In the genomic region with DNA sequence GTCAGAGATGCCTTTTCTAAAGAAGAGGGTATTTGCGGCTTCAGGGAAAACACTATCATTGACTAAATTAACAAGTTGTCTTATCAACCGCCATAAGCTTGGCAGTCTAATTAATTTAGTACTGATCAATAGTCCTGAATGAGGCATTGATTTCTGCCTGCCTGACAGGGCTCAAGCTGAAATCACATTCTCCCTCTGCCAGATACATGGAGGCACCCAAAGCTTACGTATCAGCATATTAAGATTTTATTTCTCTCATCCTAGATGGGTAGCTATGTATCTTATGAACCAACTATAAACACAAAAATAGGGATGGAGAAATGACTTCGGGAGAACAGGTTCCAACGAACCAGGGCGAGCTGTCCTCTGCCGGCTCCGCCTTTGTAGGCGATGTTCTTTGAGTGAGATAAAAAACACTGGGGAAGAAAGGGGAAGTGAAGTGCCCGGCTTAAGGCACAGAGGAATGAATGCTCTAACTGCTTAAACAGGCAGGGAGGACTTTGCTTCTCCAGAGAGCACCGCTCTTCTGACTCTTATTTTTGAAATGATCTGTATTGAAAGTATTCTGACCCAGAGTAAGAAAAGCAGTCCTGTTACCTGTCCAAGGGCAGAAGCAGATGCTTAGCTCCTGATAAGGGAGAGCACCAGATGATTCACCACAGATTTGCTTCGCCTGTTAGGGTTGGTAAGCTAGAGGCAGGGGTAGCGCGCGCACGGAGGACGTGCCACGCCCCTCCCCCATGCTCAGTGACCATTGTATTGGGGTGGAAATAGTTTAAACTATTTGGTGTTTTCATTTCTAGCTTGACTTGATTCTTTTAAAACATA, we compare ENCODE assay signal across 10 mouse cellular contexts.
A peak's percentile ranks its signal among the peaks of the same experiment; 100 is the strongest.
DNase-seq lines count a peak whose midpoint lies in the region; ATAC-seq lines count a peak whose summit lies in the region.
"Had no signal": no experiment of that assay in that cellular context is flagged by ENCODE, and none has a peak within 500 bp of the region (broad histone marks: within the 10 kb centered on the region; RNA-seq: fewer than 3 reads in every experiment).

No protein-coding gene starts in this region.

- H3K4me3 ChIP-seq in heart, embryonic 16.5 days (ENCODE audit: low read length) = peak overlapping the region; percentile 40
- 0 out of 2 replicates have a peak overlapping the region, but pooled peaks have one; percentile 14 for H3K4me3 ChIP-seq in forebrain, embryonic 12.5 days (replicated peaks)
- H3K4me3 ChIP-seq in limb, embryonic 12.5 days (replicated peaks) = peak overlapping the region; percentile 18; the same call in 1 of the 2 replicates

- peak overlapping the region; percentile 61 for H3K4me2 ChIP-seq in heart, embryonic 16.5 days (ENCODE audit: low read depth, low read length)
- H3K4me2 ChIP-seq in forebrain, embryonic 12.5 days = peak overlapping the region; percentile 41
- peak overlapping the region; percentile 45 for H3K4me2 ChIP-seq in limb, embryonic 12.5 days

- H3K9ac ChIP-seq in heart, embryonic 16.5 days (ENCODE audit: low read length) = 0 out of 2 replicates have a peak overlapping the region, but pooled peaks have one; percentile 9
- H3K9ac ChIP-seq in forebrain, embryonic 12.5 days = no peak overlapping the region
- H3K9ac ChIP-seq in limb, embryonic 12.5 days (replicated peaks) = no peak overlapping the region

- intact Hi-C loops in heart, postnatal 14 days (cut with DNase I) = no loop called here

- ATAC-seq in heart, embryonic 16.5 days (replicated peaks; ENCODE audit: extremely low read depth, insufficient read depth, low FRiP score) = no peak
- ATAC-seq in forebrain, embryonic 12.5 days (ENCODE audit: low FRiP score) = peak; percentile 18; the same call in 1 of the 2 replicates
- no peak for ATAC-seq in limb, embryonic 12.5 days (ENCODE audit: insufficient number of reproducible peaks, insufficient read depth, low FRiP score, low TSS enrichment, low read depth)

- WGBS in heart, embryonic 16.5 days = 16% methylated on average over 18 of the region's 18 CpGs
- 3% methylated on average over 18 of the region's 18 CpGs for WGBS in forebrain, embryonic 12.5 days
- WGBS in limb, embryonic 12.5 days = 20% methylated on average over 18 of the region's 18 CpGs

- no peaks in the 10 kb centered on the region for H3K36me3 ChIP-seq in heart, embryonic 16.5 days (ENCODE audit: control insufficient read depth, insufficient read depth)
- H3K36me3 ChIP-seq in forebrain, embryonic 12.5 days (replicated peaks) = no peaks in the 10 kb centered on the region
- no peaks in the 10 kb centered on the region for H3K36me3 ChIP-seq in limb, embryonic 12.5 days

- peaks cover 3% of the 10 kb centered on the region for H3K4me1 ChIP-seq in heart, embryonic 16.5 days (ENCODE audit: control insufficient read depth, insufficient read depth, low read length)
- H3K4me1 ChIP-seq in forebrain, embryonic 12.5 days = peaks cover 46% of the 10 kb centered on the region
- H3K4me1 ChIP-seq in limb, embryonic 12.5 days (replicated peaks) = peaks cover 30% of the 10 kb centered on the region

- H3K9me3 ChIP-seq in heart, embryonic 16.5 days (replicated peaks; ENCODE audit: control insufficient read depth, low read length) = no peaks in the 10 kb centered on the region
- no peaks in the 10 kb centered on the region for H3K9me3 ChIP-seq in forebrain, embryonic 12.5 days
- no peaks in the 10 kb centered on the region for H3K9me3 ChIP-seq in limb, embryonic 12.5 days

- DNase-seq in heart, postnatal 14 days = no peak
- DNase-seq in retina, embryonic 14.5 days (ENCODE audit: low spot score) = peak; percentile 31
- no peak for DNase-seq in ovary, postnatal 14 days (ENCODE audit: low spot score)
- no peak for DNase-seq in T-cell, adult 2 months (ENCODE audit: low spot score)
- no peak for DNase-seq in left cerebral cortex, adult 8-10 months (ENCODE audit: low spot score in 2 of 2)
- DNase-seq: cerebellum, adult 11-12 months; lung, postnatal 4 days had no signal

- H3K27me3 ChIP-seq in heart, embryonic 16.5 days (ENCODE audit: control insufficient read depth, insufficient read depth, low read length) = peaks cover 6% of the 10 kb centered on the region; the same call in 1 of the 2 replicates
- H3K27me3 ChIP-seq in forebrain, embryonic 12.5 days = peaks cover 63% of the 10 kb centered on the region
- peaks cover 24% of the 10 kb centered on the region for H3K27me3 ChIP-seq in limb, embryonic 12.5 days

- H3K27ac ChIP-seq in heart, embryonic 16.5 days (ENCODE audit: low read length) = no peak overlapping the region
- H3K27ac ChIP-seq in forebrain, embryonic 12.5 days = peak overlapping the region; percentile 60
- no peak overlapping the region for H3K27ac ChIP-seq in limb, embryonic 12.5 days
